Mouse (Mus musculus): ENCODE data around the gene Ccdc190. TPM values are rescaled to one million over a fixed set of nuclear protein-coding genes. Genes with fewer than 3 reads are reported as not detected.

Ccdc190 gene
- polyA plus RNA-seq, 1 experiment from 2014 or later: not detected

DNA sequence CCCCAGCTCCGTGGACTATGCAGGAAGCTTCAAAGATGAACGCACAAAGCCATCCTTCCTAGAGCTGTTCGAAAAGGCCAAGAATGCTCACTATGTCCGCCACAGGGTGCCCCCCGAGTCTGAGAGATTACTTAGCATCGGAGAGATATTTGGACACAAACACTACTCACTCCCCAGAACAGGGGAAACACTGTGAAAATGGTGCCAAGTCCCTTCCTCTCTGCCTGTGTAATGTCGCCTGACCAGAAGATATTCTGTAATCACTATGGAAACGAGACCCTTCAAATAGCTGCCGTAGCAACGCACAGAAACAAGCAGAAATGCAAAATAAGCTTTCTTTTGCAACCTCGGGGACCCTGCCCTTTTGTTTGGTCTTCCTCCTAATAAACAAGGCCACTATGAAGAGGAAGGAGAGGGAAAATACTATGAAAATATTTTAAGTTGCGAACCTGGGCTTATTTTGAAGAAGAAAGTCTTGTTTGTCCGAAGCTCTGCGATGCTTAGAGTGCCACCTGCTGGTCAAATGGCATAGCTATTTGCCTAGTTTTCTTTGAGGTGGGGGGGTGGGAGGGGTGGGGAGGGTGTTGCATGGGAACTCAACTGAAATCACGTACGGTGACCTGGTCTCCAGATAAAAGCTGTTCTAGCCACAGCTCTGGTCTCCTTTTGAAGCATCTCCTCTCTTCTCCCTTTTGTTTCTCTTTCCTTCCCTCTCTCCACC is 5.7 kb downstream of the Ccdc190 start:
- no peak for ATAC-seq (ENCODE audit: insufficient number of reproducible peaks, insufficient read depth, low FRiP score, low TSS enrichment, low read depth)
- Histone ChIP-seq H3K27ac (no peak overlapping the region), H3K4me1 (replicated peaks) (no peaks in the 10 kb centered on the region), H3K4me2 (peak overlapping the region; percentile 25), H3K4me3 (replicated peaks) (no peak overlapping the region), H3K36me3 (no peaks in the 10 kb centered on the region), H3K9ac (replicated peaks) (no peak overlapping the region), H3K9me3 (no peaks in the 10 kb centered on the region), H3K27me3 (no peaks in the 10 kb centered on the region)
- WGBS: 57% methylated on average over 16 of the region's 16 CpGs

DNA sequence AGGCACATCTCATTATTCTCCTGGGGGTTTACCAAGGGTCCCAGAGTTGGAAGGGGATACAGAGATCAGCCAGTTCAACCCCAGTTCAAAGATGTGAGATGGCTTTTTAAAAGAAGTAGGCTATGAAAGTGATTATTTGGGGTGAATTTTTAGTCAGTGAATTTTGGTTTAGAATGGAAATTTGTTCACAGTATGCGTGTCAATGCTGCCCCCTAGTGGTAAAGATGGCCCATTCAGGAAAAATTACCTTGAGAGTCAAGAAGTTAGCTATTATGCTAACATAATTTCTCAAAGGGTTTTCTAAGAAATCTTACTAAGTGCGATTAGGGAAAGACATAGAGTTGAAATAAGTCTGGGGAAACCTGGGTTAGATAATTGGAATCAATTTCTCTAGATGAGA is 10.9 kb downstream of the Ccdc190 start:
- no peak overlapping the region for H3K9ac ChIP-seq (replicated peaks)
- H3K9me3 ChIP-seq: no peaks in the 10 kb centered on the region
- H3K36me3 ChIP-seq: no peaks in the 10 kb centered on the region
- no peak overlapping the region for H3K27ac ChIP-seq
- H3K4me3 ChIP-seq (replicated peaks): no peak overlapping the region
- WGBS: 7% methylated on average over 2 of the region's 2 CpGs
- no peaks in the 10 kb centered on the region for H3K27me3 ChIP-seq
- ATAC-seq (ENCODE audit: insufficient number of reproducible peaks, insufficient read depth, low FRiP score, low TSS enrichment, low read depth): no peak
- H3K4me2 ChIP-seq: no peak overlapping the region
- no peaks in the 10 kb centered on the region for H3K4me1 ChIP-seq (replicated peaks)

DNA sequence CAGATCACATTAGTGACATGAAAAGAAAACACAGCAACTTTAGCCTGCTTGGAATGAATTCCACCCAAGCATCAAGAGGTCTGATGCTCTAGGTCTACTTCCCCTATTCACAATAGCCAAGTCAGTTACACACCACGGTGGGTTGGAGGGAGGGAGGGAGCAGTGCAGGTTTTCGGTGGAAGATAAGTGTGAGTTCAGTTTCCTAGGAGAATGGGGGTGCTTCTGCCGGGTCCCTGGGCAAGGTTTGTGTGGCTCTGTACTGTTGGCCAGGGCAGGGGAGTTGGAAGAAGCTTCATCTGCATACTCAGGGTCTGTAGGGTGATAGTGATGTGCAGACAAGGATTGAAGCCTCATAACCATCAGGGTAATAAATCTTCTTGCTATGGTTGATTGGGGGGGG is 17.6 kb downstream of the Ccdc190 start:
- Histone ChIP-seq H3K36me3 (peaks cover 4% of the 10 kb centered on the region; the same call in 1 of the 2 replicates), H3K27me3 (no peaks in the 10 kb centered on the region), H3K9me3 (0 out of 2 replicates have a peak, but pooled peaks cover 5% of the 10 kb centered on the region), H3K4me2 (no peak overlapping the region), H3K4me1 (replicated peaks) (no peaks in the 10 kb centered on the region), H3K4me3 (replicated peaks) (no peak overlapping the region), H3K27ac (no peak overlapping the region), H3K9ac (replicated peaks) (no peak overlapping the region)
- 75% methylated on average over 3 of the region's 3 CpGs for WGBS
- ATAC-seq (ENCODE audit: insufficient number of reproducible peaks, insufficient read depth, low FRiP score, low TSS enrichment, low read depth): no peak

DNA sequence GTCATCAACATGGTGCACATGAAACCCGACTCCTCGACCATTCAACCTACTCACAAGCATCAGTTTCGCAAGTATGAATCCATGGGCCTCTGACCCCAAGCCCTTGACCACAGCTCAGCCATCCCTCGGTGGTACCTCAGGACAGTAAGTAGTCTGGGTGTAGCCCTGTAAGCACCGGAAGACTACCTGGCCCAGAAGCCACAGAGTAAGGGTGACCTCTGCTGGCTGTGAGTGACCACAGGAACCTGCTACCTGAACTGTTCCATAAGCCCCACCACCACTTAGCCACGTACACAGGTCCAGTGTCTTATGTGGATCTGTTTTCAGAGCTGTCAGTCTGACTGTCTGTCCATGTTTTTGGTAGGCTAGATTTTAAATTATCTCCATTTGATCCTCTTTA is 19.2 kb downstream of the Ccdc190 start:
- no peak overlapping the region for H3K27ac ChIP-seq
- H3K36me3 ChIP-seq: peaks cover 14% of the 10 kb centered on the region
- 81% methylated on average over 6 of the region's 6 CpGs for WGBS

DNA sequence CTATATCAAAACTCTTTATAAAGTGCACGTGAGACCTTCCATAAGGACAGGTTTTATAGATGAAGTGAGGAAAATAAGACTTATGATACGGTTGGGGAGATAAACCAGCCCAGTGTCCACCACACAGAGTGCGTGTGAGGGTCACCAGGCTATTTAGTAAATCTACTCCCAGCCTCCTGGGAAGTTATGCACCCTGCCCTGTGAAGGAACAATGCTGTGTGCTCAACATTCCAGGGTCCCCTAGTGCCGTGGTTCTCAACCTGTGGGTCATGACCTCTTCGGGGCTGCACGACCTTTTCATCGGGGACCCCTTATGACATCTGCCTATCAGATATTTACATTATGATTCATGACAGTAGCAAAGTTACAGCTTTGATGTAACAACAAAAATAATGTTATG is 19.8 kb downstream of the Ccdc190 start:
- no peak overlapping the region for H3K9ac ChIP-seq (replicated peaks)
- H3K4me3 ChIP-seq (replicated peaks): no peak overlapping the region
- ATAC-seq (ENCODE audit: insufficient number of reproducible peaks, insufficient read depth, low FRiP score, low TSS enrichment, low read depth): no peak
- H3K9me3 ChIP-seq: 0 out of 2 replicates have a peak, but pooled peaks cover 5% of the 10 kb centered on the region
- no peaks in the 10 kb centered on the region for H3K4me1 ChIP-seq (replicated peaks)
- H3K27me3 ChIP-seq: no peaks in the 10 kb centered on the region
- no peak overlapping the region for H3K4me2 ChIP-seq
- 79% methylated on average over 7 of the region's 7 CpGs for WGBS
- peaks cover 20% of the 10 kb centered on the region for H3K36me3 ChIP-seq
- no peak overlapping the region for H3K27ac ChIP-seq

More for the DNA sequence above, 19.2 kb downstream of the Ccdc190 start:
- H3K27me3 ChIP-seq: no peaks in the 10 kb centered on the region
- no peaks in the 10 kb centered on the region for H3K4me1 ChIP-seq (replicated peaks)
- no peak for ATAC-seq (ENCODE audit: insufficient number of reproducible peaks, insufficient read depth, low FRiP score, low TSS enrichment, low read depth)
- H3K4me2 ChIP-seq: no peak overlapping the region
- H3K4me3 ChIP-seq (replicated peaks): no peak overlapping the region
- H3K9ac ChIP-seq (replicated peaks): no peak overlapping the region
- 0 out of 2 replicates have a peak, but pooled peaks cover 5% of the 10 kb centered on the region for H3K9me3 ChIP-seq

DNA sequence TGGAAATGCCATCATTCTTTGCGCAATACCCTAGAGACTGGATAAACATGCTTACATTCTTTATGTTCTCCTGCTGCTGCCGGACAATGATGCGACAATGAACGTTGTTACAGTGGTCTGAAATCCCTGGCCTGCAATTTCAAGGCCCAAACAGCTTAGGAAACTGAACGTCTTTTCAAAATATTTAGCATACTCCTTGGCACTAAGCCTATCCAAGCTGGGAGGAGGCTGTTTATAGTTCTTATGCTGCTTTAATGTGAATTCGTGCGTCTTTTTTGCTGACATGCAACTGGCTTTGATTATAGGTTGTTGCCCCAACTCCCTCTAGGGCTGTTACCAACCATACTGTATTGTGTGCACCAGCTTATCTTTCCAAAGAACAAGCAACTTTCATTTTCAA is 20.4 kb downstream of the Ccdc190 start:
- Histone ChIP-seq H3K36me3 (peaks cover 25% of the 10 kb centered on the region), H3K27ac (no peak overlapping the region), H3K4me1 (replicated peaks) (no peaks in the 10 kb centered on the region), H3K27me3 (no peaks in the 10 kb centered on the region), H3K9me3 (0 out of 2 replicates have a peak, but pooled peaks cover 5% of the 10 kb centered on the region), H3K4me2 (no peak overlapping the region), H3K4me3 (replicated peaks) (no peak overlapping the region), H3K9ac (replicated peaks) (no peak overlapping the region)
- 71% methylated on average over 7 of the region's 7 CpGs for WGBS
- ATAC-seq (ENCODE audit: insufficient number of reproducible peaks, insufficient read depth, low FRiP score, low TSS enrichment, low read depth): no peak

DNA sequence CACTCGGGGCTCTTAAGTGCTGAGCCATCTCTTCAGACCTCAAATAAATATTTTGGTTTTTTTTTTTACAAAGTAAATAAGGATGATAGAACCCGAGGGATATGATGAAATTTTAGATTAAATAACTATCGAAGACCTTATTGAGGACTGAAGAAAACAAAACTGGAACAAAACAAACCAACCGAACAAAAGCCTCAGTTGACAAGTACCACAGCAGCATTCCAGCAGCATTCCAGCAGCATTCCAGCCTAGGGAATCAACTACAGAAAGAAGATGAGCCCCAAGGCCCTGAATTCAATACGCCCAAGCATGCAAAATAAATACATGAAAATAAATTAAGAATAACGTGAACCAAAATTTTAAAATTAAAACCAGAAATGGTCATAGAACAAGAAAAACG is 21.5 kb downstream of the Ccdc190 start:
- H3K9me3 ChIP-seq: 0 out of 2 replicates have a peak, but pooled peaks cover under 1% of the 10 kb centered on the region
- H3K36me3 ChIP-seq: peaks cover 34% of the 10 kb centered on the region

DNA sequence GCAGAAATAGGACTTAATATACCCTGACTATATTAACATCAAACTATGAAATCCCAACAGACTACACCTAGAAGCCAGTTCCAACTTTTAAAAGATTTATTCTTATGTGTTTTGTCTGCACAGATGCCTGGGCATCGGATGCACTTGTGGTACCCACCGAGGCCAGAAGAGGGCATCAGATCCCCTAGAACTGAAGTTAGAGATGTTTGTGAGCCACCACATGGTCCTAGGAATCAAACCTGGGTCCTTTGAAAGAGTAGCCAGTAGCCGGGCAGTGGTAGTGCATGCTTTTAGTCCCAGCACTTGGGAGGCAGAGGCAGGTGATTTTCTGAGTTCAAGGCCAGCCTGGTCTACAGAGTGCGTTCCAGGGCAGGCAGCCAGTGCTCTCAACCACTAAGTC is 22.2 kb downstream of the Ccdc190 start:
- 95% methylated on average over 4 of the region's 4 CpGs for WGBS
- Histone ChIP-seq H3K36me3 (peaks cover 41% of the 10 kb centered on the region), H3K27me3 (no peaks in the 10 kb centered on the region), H3K4me3 (replicated peaks) (no peak overlapping the region), H3K27ac (no peak overlapping the region), H3K4me1 (replicated peaks) (no peaks in the 10 kb centered on the region), H3K9ac (replicated peaks) (no peak overlapping the region), H3K4me2 (no peak overlapping the region), H3K9me3 (no peaks in the 10 kb centered on the region)
- no peak for ATAC-seq (ENCODE audit: insufficient number of reproducible peaks, insufficient read depth, low FRiP score, low TSS enrichment, low read depth)

More for the DNA sequence above, 21.5 kb downstream of the Ccdc190 start:
- no peak overlapping the region for H3K4me3 ChIP-seq (replicated peaks)
- H3K27ac ChIP-seq: no peak overlapping the region
- ATAC-seq (ENCODE audit: insufficient number of reproducible peaks, insufficient read depth, low FRiP score, low TSS enrichment, low read depth): no peak
- H3K9ac ChIP-seq (replicated peaks): no peak overlapping the region
- no peak overlapping the region for H3K4me2 ChIP-seq
- H3K27me3 ChIP-seq: no peaks in the 10 kb centered on the region
- H3K4me1 ChIP-seq (replicated peaks): no peaks in the 10 kb centered on the region
- WGBS: 80% methylated on average over 7 of the region's 7 CpGs

DNA sequence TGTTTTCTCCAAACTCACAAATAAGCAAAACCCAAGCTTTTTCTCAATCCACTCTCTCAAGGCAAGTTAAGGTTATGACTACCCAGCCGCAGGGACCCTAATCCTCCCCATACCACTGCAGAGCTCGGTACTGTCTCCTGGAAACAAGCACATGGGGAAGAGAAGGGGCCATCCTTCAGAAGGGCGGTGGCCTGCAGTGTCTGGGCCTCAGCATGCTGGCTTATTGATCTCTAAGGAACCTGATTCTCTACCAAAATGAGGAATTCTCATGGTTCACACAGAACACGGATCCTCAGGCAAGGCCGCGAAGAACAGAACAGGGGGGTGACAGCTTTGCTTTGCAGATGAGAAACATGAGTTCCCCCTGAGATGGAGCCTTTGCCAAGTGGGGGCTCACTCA is 23.1 kb downstream of the Ccdc190 start:
- peaks cover 48% of the 10 kb centered on the region for H3K36me3 ChIP-seq
- no peaks in the 10 kb centered on the region for H3K27me3 ChIP-seq
- H3K4me1 ChIP-seq (replicated peaks): no peaks in the 10 kb centered on the region
- 88% methylated on average over 6 of the region's 6 CpGs for WGBS
- no peaks in the 10 kb centered on the region for H3K9me3 ChIP-seq
- no peak for ATAC-seq (ENCODE audit: insufficient number of reproducible peaks, insufficient read depth, low FRiP score, low TSS enrichment, low read depth)
- no peak overlapping the region for H3K27ac ChIP-seq
- no peak overlapping the region for H3K4me3 ChIP-seq (replicated peaks)
- no peak overlapping the region for H3K9ac ChIP-seq (replicated peaks)
- no peak overlapping the region for H3K4me2 ChIP-seq

DNA sequence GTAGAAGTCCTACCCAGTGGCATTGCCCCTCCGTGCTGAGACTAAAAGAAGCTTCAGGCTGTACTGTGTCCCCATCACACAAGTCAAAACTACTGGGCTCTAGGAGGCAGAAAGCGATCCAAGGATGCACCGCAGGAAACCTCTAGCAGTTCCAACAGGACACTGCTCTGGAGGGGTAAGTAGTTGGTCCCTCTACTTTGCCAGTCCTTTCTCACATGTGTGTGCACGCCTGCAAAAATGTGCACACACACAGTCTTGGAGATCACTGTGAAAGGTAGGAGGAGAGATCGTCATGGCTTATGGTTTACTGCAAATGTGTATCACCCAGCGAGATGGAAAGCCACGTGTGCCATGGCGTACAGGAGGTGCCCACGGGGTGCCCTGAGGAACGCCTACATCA is 24.2 kb downstream of the Ccdc190 start:
- Histone ChIP-seq H3K36me3 (peaks cover 55% of the 10 kb centered on the region), H3K4me3 (replicated peaks) (no peak overlapping the region), H3K27ac (no peak overlapping the region), H3K27me3 (no peaks in the 10 kb centered on the region), H3K4me1 (replicated peaks) (no peaks in the 10 kb centered on the region), H3K4me2 (no peak overlapping the region), H3K9ac (replicated peaks) (no peak overlapping the region), H3K9me3 (no peaks in the 10 kb centered on the region)
- no peak for ATAC-seq (ENCODE audit: insufficient number of reproducible peaks, insufficient read depth, low FRiP score, low TSS enrichment, low read depth)
- 95% methylated on average over 10 of the region's 10 CpGs for WGBS

DNA sequence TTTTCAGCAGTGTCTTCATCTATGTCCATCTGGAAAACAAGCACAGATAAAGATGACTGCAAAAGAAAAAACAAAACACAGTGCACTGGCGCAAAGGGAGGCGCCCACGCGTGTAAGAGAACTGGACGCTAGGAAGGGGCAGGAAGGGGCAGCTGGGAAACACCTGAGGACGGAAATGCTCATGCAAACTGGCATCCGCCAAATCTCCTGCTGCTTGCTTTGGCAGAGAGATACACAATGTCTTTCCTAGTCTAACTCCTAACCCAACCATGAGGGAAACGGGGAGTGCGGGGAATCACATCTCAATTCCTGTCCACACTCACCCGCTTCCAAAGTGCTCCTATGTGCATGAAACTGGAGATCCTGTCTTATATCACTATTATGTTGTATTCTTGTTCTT is 24.7 kb downstream of the Ccdc190 start:
- no peak overlapping the region for H3K4me3 ChIP-seq (replicated peaks)

More for the DNA sequence above, 24.7 kb downstream of the Ccdc190 start:
- no peak for ATAC-seq (ENCODE audit: insufficient number of reproducible peaks, insufficient read depth, low FRiP score, low TSS enrichment, low read depth)
- Histone ChIP-seq H3K4me1 (replicated peaks) (no peaks in the 10 kb centered on the region), H3K36me3 (peaks cover 60% of the 10 kb centered on the region), H3K9ac (replicated peaks) (no peak overlapping the region), H3K9me3 (no peaks in the 10 kb centered on the region), H3K27ac (no peak overlapping the region), H3K27me3 (no peaks in the 10 kb centered on the region), H3K4me2 (no peak overlapping the region)
- 98% methylated on average over 10 of the region's 10 CpGs for WGBS
